Mouse (Mus musculus) urinary bladder, adult 18-20 months (tissue): ENCODE results near the gene Chrna4.
A peak's percentile ranks its signal among the peaks of the same experiment; 100 is the strongest.

ENCODE experiments used
- DNase-seq, 2 experiments: peaks; one replicate each; pipeline ENCODE4 v3.0.0; 2022; ENCODE audit warnings: low spot score in 2 of 2, mixed read lengths in 2 of 2

Chrna4 gene

DNA sequence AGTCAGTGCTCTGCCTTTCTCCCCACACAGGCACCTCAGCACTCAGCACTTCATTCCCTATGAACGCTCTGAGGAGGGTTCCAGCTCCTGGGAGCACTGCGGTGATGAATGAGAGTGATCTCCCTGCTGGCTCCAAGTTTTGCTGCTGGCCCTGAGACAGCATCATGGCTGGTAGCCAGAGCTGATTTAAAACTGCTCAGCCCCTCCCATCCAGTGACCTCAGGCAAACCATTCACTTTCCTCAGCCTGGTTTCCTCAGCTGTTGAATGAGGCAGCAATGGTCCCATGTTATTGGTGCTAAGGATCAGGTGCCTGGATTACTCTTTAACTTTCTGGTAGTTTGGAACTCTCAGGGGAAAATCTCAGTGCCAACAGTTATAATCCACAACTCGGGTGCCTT, at the start of gene Chrna4:
Gene Chrna4 (minus strand): TSS at position 110 of the 400 bp plus-strand sequence.
- DNase-seq: no peak

DNA sequence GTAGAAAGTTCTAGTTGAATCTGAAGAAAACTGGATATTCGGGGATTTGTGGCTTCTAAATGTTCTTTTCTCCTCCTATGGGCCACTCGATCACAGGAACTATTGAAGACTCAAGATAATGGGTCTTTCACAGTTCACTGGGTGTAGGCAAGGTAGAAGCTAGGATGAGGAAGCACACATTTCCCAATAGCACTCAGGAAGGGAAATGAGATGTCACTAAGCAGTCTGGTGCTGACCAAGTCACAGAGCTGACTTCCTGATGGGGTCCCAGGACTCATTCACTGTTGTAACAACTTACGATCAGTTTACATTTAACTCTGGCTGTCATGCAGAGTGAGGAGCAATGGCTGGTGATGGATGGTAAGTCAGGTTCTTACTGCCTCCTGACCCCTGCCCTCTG, 46.8 kb upstream of the Chrna4 start:
- DNase-seq: no peak

DNA sequence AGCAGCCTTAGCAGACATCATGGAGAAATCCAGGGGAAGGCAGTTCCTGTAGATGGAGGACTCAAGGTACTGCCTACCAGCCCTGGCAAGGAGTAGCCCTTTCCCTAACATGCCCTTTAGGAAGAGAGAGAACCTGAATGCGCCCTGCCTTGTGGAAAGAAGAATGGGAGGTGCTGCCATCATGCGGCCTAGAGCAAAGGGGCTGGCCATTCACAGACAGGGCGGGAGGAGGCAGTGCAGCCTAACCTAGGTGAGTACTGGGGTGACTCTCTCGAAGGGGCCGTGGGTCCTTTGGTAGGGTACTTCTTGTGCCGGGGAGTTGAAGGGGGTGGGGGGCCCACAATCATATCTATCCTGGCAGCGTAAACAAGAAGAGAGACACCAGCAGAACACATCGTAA, 41.7 kb upstream of the Chrna4 start:
- DNase-seq: no peak

DNA sequence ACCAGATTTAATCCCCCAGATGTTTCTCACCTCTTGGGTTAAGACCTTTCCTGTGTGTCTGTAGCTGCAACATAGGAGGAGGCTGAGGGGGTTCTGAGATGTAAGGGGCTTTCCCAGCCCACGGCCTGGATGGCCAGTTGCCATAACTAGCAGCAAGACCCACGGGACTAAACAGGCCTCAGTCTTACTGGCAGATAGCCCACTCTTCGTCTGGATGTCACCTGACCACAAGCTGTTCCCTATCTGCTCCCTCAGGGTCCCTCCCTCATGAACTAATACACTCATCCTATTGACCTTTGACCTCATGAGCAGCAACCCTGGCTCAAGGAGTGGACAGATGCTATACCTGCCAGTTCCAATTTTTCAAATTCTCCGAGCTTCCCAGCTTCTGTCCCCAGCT, 40.6 kb upstream of the Chrna4 start:
- no peak for DNase-seq

DNA sequence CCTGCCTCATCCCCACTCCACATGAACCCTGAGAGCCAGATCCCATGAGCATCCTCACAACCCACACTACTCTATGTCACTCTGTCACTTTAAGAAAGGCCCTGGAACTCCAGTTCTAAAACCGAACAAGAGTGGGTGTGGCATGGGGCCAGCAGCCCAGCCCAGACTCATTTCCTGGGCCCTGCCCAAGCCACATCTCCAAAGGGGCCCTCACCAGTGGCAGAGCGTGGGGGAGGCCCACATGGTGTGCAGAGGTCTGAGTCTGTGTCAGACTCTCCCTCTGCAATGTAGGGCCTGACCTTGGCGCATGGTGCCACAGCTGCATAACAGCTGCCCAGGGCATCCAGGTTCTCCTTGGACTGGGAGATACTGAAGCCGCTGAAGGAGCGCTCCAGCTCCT, 37.5 kb upstream of the Chrna4 start:
- DNase-seq: no peak

DNA sequence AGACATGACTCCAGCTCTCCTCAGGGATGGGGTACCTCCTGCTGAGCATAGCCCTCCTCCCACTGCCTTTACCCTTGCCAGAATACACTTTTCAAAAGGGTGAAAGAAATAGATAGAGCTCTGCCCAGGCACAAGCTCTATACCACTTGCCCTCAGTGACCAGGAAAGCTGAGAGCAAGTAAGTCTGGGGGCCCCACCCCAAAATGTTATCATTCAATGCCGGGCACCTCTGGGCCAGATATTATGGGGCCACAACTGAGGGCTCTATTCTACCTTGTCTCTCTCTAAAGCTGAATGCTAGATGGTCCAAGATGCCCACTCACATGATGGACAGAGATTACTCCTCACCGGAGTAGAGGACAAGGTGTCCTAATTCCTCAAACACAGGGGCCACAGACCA, 36.2 kb upstream of the Chrna4 start:
- no peak for DNase-seq

DNA sequence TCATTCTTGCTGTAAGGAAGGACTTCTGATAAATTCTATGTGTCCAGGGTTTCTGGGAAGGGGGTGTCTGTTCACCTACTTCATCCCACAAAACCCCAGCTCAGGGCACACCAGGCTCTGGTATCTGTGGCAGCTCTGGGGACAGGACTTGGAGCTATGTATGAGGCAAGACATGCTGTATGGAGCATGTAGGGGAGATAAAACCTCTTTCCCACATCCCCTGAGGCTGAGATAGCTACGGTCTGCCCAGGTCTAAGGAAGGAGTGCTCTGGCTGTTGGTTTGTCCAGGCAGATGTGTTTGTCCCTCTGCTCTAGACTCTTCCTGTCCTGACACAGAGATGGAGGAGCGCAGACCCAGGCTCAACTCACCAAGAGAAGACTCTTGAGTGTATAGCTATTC, 35.6 kb upstream of the Chrna4 start:
- no peak for DNase-seq

DNA sequence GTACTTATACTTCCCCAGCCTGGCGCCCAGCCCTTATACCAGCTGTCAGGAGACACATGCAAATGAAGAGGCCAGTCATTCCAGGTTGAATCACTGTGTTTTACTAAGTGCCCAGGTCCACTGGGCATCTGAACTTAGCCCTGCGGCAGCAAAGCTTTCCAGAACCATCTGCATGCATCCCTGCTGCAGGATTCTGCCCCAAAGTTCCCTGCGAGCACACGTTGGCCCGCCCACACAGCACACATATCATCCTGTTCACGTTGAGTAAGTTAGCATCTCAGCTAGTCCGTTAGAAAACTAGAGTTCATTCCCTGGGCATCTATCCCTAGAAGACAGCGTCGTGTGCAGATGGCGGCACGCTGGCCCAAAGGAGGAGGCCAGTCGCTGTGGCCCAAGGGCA, 32.2 kb upstream of the Chrna4 start:
- DNase-seq: no peak

DNA sequence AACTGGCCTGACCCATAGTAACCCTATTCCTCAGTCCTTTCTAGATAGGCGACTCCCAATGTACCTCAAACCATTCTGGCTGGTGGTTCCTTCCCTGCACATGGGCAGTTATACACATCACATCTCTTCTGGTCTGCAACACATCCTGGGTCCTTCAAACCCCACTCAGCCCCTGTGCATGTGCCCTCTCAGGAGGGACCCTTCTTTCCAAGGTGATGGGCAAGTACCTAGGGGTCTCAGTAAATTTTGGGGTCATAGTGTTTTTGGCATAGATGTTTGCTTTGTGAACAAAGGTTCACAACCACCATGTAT, 29.0 kb upstream of the Chrna4 start:
- no peak for DNase-seq

DNA sequence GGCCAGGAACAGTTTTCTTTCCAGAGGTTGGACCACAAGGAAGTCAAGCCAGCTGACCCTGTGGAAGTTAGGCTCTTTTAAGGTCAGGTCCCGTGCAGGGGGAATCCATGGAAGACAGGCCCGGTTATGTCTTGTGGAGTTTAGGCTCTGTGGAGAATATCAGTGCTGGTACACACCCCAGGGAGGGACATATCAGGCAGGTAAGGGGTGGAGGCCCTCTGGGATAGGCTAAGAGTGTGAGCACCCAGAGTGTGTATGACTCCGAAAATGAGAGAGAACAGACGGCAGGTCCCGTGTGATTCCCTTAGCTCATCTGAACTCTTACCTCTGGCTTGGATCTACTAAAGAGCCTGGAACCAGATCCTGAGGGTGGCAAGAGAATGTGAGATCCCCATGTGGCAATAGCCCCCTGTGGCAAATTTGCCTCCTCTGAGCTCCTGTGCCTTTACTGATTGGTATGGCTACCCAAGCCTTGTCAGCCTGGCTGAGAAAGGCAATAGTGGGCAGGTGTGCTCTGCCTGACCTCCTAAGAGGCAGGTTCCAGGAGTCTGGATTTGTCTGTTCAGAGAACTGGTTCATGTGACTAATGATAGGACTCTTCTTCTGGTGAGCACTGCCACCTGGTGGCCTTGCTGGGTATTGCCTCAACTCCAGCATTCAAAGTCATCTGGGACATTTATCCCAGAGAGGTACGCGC, 28.5 kb upstream of the Chrna4 start:
- DNase-seq: peak; percentile 48 to 80

DNA sequence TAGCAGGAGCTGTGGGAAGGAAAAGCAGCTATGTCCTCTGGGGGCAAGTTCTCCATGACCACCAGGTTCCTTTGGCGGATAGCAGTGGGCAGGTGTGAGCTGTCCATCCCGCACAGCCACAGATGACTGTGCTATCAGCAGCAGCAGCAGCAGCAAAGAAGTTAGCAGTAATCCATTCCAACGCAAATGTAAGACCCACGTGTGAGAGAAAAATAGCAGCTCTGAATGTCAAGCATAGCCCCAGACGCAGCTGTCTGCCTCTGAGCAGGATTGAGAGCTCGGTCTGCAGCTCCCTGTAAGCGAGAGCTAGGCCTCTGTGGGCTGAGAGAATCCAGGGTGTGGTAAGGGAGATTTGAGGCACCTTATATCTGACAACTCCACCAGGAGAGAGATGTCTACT, 26.8 kb upstream of the Chrna4 start:
- no peak for DNase-seq

DNA sequence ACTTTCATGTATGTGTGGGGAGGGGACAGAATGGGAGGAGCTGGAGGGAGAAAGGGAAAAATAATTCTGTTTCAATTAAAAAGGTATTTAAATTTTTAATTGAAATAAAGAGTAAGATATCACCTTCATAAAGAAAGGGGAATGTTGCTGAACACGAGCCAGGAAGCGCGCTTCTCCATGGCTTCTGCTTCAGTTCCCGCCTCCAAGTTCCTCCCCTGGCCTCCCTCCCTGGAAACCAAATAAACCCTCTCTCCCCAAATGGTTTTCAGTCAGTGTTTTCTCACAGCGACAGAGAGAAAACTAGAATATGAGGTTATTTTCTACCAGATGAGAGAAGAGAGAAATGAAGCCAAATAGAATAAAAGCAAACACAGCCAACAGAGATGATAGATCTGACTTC, 25.2 kb upstream of the Chrna4 start:
- DNase-seq: no peak

DNA sequence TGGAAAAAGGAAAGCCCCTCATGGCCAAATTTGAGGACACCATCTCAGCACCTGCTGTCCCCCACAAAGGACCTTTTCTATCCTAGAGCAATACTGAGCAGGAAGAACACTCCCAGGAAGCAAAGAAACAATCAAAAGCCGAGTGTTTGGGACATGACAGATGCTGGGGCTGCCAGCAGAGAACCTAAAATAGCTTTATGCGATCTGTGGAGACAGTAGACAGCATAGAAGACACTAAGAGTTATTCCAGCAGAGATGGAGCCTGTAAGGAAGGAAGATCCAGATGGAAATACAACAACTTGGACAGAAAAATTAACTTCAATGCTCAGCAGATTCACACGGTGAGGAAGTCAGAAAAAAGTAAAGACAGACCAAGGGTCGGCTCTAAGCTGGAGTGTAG, 22.5 kb upstream of the Chrna4 start:
- DNase-seq: no peak

DNA sequence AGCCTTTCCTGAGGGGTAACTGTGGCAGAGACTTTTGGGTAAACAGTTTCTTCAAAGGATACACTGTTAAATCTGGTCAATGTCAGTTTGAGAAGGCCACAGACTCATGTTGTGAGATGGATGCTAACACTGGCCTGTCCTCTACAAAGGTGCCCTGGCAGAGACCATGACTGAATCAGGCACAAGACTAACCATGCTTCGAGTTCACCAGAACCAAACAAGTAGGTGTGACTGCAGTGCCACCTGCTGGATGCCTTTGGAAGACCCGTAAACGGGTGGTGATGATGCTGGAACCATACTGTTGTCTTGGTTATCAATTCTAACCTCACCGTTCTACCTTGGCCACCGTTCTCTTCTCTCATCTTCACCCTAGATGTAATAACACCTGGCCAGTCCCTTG, 16.8 kb upstream of the Chrna4 start:
- peak; percentile 56 to 79 for DNase-seq

DNA sequence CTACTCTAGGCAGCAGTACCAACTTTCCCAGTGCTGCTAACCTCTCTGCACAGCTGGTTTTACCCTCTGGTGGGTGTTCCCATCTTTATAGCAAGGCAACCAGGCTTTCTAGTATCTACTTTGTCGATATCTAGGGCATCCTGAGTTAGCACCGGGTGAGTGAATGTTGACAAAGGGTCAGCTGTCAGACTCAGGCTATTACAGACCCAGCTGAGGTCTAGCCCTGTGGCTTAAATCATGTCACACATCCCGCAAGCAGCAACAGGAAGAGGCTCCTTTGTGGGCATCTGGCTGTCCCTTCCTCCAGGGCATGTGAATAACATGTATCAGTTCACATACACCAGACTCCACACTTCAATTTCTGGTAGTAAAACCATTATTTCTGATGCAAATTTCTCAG, 14.8 kb upstream of the Chrna4 start:
- no peak for DNase-seq

DNA sequence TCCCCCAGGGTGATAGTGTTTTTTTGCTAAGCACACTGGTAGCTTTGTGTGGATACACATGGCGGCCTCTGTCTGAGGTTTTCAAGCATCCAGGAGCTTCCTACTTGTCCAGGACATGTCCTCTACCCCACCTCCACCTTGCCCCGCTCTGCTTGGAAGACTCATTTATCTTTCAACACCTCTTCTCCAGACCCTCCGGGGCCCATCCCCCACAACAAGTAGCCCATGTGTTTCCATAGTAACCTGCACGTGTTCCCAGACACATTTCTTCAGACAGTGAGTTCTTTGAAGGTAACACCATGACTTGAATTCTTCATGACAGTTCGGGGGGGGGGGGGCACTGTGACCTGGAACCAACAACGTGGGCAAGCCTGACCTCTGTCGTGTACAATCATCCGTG, 14.0 kb upstream of the Chrna4 start:
- no peak for DNase-seq

DNA sequence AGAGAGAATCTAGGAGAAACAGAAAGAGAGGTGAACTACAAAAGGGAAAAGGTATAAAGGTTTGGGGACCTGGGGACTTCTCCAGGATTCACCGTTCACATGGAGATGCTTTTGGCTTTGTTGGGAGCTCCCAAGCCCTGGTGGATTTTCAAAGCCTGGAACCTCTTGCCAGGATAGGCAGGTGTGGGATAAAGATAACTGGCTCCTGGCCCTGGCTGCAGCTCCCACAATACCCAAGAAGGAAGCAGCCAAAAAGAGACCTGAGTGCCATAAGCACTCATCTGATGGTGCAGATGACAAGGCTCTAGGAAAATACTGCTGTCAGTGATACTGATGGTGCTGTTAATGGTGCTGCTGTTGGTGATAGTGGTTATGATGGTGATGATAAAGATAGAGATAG, 8.8 kb upstream of the Chrna4 start:
- no peak for DNase-seq

DNA sequence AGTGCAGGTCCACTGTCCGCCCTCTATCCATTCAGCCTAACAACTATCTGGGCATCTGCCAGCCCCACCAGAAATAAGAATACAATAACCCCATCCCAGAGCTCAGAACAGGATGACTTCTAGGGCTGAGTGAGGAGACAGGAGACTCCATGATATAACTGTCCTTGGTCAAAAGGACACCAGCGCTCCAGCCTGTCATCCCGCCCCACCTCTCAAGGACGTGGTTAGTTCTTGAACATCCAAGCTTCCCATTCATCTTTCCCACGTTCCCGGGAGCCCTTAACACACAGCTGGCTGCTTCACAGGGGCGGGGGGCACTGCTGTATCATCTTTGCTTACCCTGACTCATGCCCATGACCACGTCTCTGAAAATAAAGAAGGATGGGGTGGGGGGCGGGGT, 5.6 kb upstream of the Chrna4 start:
- no peak for DNase-seq

DNA sequence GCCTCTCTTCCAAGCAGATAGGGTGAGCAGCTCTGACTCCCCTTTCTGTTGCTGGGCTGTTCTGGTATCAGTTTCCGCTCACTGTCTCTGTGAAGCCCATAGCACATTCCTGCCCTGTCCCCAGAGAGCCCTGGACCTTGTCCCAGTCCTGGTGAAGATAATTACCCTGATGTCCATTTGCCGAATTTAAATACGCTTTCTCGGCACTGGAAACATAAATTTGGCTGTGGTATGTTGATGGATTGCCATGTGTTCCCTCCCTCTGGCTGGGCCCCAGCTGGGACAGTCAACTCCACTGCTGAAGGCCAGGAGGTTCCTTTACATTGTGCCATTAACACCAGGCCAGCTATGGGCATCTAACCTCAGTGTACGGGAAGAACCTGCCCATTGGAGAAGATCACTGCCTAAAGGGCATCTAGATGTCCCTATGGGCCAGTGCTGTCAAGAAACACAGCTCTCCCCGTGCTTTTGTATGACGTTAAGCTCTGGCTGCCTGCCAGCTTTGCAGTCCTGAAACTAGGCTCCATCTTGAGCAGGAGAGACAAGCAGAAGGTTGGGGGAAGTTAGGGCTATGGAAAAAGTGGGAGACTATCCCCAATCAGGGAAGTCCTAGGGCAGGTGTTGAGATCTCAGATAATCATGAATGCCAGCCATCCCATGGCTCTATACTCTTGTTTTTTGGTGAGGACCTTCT, 5.1 kb upstream of the Chrna4 start:
- DNase-seq: no peak

DNA sequence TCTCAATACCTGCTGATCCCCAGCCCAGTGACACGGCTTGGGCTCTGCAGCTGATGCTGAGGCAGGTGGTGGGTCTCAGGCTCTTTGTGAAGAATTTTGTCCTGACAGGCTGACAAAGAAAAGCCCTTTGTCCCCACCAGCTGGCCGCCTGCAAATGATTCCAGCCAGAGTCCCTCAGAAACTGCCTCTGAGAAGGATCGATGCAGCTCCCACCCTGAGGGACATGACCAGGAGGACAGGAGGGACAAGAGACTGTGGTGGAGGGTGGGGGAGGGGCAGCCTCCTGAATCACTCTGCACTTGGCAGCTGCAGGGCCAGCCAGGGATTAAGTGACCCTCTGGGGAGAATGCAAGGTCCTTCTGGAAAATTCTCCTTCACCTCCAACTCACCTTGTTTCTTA, 655 bp upstream of the Chrna4 start:
- no peak for DNase-seq

DNA sequence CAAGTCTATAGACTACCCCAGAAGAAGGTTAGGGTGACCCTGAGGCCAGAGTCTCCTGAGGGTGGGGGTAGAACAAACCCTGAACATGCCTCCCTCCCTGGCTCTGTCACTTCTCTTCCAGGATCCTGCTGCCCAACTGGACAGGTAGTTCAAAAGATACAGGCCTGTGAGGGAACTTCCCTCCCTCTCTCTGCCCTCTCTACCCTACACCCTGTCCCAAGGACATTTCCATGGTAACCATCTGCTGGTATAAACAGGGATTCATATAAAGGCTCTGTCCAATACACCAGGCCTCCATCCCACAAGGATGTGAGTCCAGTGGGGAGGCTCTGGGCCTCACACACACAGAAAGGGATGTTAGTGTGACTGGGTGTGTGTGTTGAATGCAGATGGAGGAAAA, 970 bp downstream of the Chrna4 start:
- DNase-seq: no peak

DNA sequence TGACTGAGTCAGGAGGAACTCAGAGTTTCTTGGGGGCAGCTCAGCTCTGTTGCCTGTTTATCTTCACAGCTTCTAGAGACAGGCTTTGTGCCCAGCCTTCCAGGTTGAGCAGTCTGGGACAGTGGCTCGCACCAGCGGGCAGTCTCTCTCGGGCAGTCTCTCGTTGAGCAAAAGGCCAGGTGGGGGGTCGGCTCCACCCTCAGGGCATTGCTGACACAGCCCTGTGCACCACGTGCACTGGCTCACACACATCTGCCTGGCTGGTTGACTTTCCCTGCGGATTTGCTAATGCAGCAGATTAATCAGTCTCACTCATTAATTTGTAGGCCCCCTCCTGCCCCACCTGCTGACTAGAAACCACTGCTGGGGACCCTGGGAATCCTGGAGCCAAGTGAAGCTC, 1.4 kb downstream of the Chrna4 start:
- DNase-seq: no peak

DNA sequence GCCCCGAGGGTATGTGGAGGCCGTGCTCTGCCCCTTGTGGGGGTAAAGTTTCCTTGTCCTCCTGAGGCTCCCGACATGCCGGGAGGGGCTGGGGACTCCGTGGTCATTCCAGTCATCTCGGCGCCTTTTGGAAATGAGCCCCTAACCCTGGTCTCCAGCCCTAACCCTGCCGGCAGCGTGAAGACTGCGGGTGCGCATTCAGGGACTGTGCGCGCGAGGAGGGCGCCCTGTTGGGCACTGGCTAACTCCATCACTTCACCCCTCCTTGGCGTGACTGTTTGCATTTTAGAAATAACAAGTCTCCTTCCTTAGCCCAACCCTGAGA, 4.0 kb downstream of the Chrna4 start:
- no peak for DNase-seq
